Mouse (Mus musculus): ENCODE data around the gene Epb41.

The Epb41 gene

GRCm38 (mm10) chr4:131998641-131999040 lies 76.5 kb downstream of the Epb41 start:
- DNase-seq, result no peak

GRCm38 (mm10) chr4:131997476-131997875 lies 77.6 kb downstream of the Epb41 start:
- peak; percentile 30 to 43 for DNase-seq

- peak; percentile 21 to 35 for DNase-seq
Observed at GRCm38 (mm10) chr4:131996985-131997384, 78.1 kb downstream of the Epb41 start.

- DNase-seq, result peak; percentile 66 to 81
Observed at GRCm38 (mm10) chr4:131993792-131994191, 81.3 kb downstream of the Epb41 start.

- no peak for DNase-seq
Observed at GRCm38 (mm10) chr4:131982881-131983538, 92.1 kb downstream of the Epb41 start.

GRCm38 (mm10) chr4:131981755-131982154 lies 93.4 kb downstream of the Epb41 start:
- DNase-seq, result peak in 1 of 2 experiments; percentile 24

- peak; percentile 76 to 85 for DNase-seq
Observed at GRCm38 (mm10) chr4:131977201-131977600, 97.9 kb downstream of the Epb41 start.

- DNase-seq, result no peak
Observed at GRCm38 (mm10) chr4:131970244-131970853, 104.8 kb downstream of the Epb41 start.

- DNase-seq, result no peak
Observed at GRCm38 (mm10) chr4:131968873-131969272, 106.2 kb downstream of the Epb41 start.

GRCm38 (mm10) chr4:131957161-131957560 lies 118.0 kb downstream of the Epb41 start:
- no peak for DNase-seq

- no peak for DNase-seq
Observed at GRCm38 (mm10) chr4:131950657-131951056, 124.5 kb downstream of the Epb41 start.

- no peak for DNase-seq
Observed at GRCm38 (mm10) chr4:131949903-131950302, 125.2 kb downstream of the Epb41 start.

GRCm38 (mm10) chr4:131947848-131948247 lies 127.3 kb downstream of the Epb41 start:
- no peak for DNase-seq

GRCm38 (mm10) chr4:131940846-131941245 lies 134.3 kb downstream of the Epb41 start:
- peak; percentile 31 to 43 for DNase-seq

- DNase-seq, result no peak
Observed at GRCm38 (mm10) chr4:131939459-131939858, 135.7 kb downstream of the Epb41 start.

GRCm38 (mm10) chr4:131929146-131929545 lies 146.0 kb downstream of the Epb41 start:
- DNase-seq, result no peak

GRCm38 (mm10) chr4:131924096-131924810 lies 150.9 kb downstream of the Epb41 start:
- DNase-seq, result no peak

GRCm38 (mm10) chr4:131922404-131922803 lies 152.7 kb downstream of the Epb41 start:
- DNase-seq, result no peak

GRCm38 (mm10) chr4:131921461-131922346 lies 153.4 kb downstream of the Epb41 start, which contains the start of gene Tmem200b:
TSS of gene Tmem200b (plus strand) at chr4:131921771.
- DNase-seq, result peak in 1 of 2 experiments; percentile 23

GRCm38 (mm10) chr4:131920595-131921351 lies 154.3 kb downstream of the Epb41 start:
- DNase-seq, result peak in 1 of 2 experiments; percentile 33

- no peak for DNase-seq
Observed at GRCm38 (mm10) chr4:131920141-131920594, 155.0 kb downstream of the Epb41 start.

Data from cerebellum, adult 18-20 months (tissue).